Mouse (Mus musculus): Measurements from ENCODE around the gene Lrrc45. TPM values are rescaled to one million over a fixed set of nuclear protein-coding genes. Genes with fewer than 3 reads are reported as not detected.

Lrrc45 gene
- polyA plus RNA-seq (2015; fragmentation: Illumina TruSeq; extraction: RNeasy Lipid Tissue Mini Kit (QIAGEN cat#74804); ENCODE audit: low read depth, low replicate concordance): 51.5 TPM

DNA sequence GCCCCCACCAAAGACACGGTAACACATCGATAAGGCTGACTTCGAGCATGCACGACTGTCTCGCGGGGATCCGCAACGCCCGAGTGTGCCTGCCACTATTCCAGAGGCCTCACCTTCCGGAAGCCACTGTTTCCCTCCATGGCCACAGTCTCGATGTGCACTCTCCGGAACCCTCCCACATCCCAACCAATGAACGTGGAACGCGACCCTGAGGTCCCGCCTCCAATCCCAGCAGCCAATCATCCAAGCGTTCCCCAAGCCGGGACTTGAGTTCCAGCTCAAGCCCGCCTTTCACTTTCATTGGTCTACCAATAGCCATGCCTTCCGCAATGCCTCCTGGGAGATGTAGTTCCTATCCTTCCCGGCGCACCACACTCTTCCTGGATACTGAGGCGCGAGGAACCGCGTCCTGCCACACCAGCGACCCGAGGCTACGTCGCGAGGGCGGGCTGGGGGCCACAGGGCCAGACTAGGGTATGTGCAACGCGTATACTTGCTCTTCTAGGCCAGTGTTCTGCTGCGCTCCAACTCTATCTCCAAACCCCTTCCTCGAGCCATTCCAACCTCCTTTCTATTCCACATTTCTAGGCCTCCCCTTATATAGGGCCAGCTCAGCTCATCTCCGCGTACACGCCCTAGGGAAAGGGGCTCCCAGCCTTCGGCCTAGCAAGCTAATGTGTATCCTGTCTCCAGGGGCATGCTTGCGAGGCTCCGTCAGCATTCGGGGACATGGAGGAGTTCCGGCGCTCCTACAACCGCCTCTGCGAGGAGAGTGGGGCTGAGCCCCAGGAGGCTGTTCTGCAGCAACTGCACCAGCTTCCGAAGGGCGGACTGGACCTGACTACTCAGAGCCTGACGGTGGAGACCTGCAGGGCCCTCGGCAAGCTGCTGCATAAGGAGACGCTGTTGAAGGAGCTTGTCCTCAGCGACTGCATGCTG is at the start of gene Lrrc45, which contains the start of gene Cenpx:
Gene Lrrc45 (plus strand): TSS at position 346 of the 939 bp plus-strand sequence.
Gene Cenpx (minus strand): TSS at position 159 of the 939 bp plus-strand sequence.

DNA sequence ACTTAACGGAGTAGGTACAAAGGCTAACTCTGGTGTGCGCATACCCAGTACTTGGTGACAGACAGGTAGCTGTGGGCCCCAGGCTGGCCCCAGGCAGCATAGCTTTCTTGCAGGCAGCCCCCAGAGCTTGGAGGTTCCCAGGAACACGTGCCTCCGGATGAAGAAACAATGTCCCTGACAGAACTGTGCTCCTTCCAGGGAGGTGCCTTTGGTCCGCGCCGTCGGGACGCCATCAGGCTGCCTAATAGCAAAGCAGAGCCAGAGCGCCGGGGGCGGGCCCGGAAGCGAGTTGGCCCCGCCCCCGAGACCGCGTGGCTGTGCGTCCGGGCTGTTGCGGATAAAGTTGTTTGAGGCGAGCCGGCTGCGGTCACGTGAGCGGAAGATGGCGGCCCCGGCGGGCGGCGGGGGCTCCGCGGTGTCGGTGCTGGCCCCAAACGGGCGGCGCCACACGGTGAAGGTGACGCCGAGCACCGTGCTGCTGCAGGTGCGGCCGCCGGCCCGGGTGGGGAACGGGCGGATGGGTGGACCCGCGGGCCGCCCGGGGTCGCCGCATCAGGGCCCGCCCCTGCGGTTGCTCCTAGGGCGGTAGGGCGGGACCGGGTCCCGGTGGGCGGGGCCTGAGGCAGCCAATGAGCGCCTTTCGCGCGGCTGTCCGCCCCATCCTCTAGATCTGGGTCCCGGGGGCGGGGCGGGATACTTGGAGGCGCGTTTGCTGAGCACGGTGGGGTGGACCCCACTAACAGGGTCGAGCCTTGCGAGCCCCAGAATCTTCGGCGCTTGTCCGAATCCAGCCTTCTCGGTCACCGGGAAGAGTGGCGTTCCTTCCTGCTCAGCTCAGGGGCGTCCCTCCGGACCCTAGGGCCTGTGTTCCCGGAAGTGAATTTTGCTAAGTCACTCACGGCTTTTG is 40.8 kb upstream of the Lrrc45 start, which contains the start of gene Aspscr1:
Gene Aspscr1 (plus strand): TSS at position 287 of the 907 bp plus-strand sequence.

GRCm38 (mm10) chr11:120721124-120722066 is 7.7 kb downstream of the Lrrc45 start, which contains the start of gene Rac3:
Rac3 (plus strand) TSS chr11:120721470.

DNA sequence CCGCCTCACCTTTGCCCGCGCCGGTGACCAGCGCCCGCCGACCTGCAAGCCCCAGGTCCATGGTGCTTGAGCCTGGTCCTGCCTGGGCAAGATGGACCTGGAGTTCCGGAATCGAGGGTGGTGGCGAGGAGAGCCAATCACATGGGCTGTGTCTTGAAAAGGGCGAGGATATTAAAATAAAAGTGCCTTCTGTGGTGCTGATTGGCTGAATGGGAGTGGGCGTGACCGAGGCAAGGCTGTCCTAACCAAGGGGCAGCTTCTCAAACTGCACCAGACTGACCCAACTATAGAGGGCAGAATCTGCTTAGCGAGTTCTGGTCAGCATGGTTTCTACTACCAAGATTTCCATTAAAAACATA is 13.4 kb downstream of the Lrrc45 start, which contains the start of gene Dcxr:
Gene Dcxr (minus strand): TSS at position 113 of the 359 bp plus-strand sequence.

GRCm38 (mm10) chr11:120731858-120732680 is 18.3 kb downstream of the Lrrc45 start, which contains the start of gene Cbr2:
Cbr2 (minus strand) TSS chr11:120732114.

DNA sequence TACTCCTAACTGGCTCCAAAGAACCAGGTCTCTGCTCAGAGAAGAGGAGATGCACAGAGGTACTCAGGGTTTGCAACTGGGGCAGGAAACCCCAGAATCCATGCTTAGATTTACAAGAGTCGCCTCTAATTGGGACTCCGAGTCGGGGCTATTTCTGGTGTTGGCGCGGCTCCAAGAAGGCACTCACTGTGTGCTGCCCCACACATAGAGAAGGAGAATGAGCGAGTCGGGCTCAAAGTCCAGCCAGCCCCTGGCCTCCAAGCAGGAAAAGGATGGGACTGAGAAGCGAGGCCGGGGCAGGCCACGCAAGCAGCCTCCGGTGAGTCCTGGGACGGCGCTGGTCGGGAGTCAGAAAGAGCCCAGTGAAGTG is 48.9 kb downstream of the Lrrc45 start, which contains the start of gene Hmga1b:
Gene Hmga1b (plus strand): TSS at position 123 of the 370 bp plus-strand sequence.

Other genes with a start within 250 kb of the Lrrc45 start
- gene Arl16, start 246.3 kb upstream of the Lrrc45 start, polyA plus RNA-seq (2015; fragmentation: Illumina TruSeq; extraction: RNeasy Lipid Tissue Mini Kit (QIAGEN cat#74804); ENCODE audit: low read depth, low replicate concordance): 53.0 TPM
- 132 TPM for gene Mrpl12, start 229.3 kb upstream of the Lrrc45 start, polyA plus RNA-seq (2015; fragmentation: Illumina TruSeq; extraction: RNeasy Lipid Tissue Mini Kit (QIAGEN cat#74804); ENCODE audit: low read depth, low replicate concordance)
- gene Slc25a10, start 222.1 kb upstream of the Lrrc45 start, polyA plus RNA-seq (2015; fragmentation: Illumina TruSeq; extraction: RNeasy Lipid Tissue Mini Kit (QIAGEN cat#74804); ENCODE audit: low read depth, low replicate concordance): 16.9 TPM
- gene Gcgr, start 183.2 kb upstream of the Lrrc45 start, polyA plus RNA-seq (2015; fragmentation: Illumina TruSeq; extraction: RNeasy Lipid Tissue Mini Kit (QIAGEN cat#74804); ENCODE audit: low read depth, low replicate concordance): not detected
- 153 TPM for gene Mcrip1, start 164.2 kb upstream of the Lrrc45 start, polyA plus RNA-seq (2015; fragmentation: Illumina TruSeq; extraction: RNeasy Lipid Tissue Mini Kit (QIAGEN cat#74804); ENCODE audit: low read depth, low replicate concordance)
- gene Ppp1r27, start 162.8 kb upstream of the Lrrc45 start, polyA plus RNA-seq (2015; fragmentation: Illumina TruSeq; extraction: RNeasy Lipid Tissue Mini Kit (QIAGEN cat#74804); ENCODE audit: low read depth, low replicate concordance): not detected
- 124 TPM for gene P4hb, start 140.7 kb upstream of the Lrrc45 start, polyA plus RNA-seq (2015; fragmentation: Illumina TruSeq; extraction: RNeasy Lipid Tissue Mini Kit (QIAGEN cat#74804); ENCODE audit: low read depth, low replicate concordance)
- gene Arhgdia, start 132.3 kb upstream of the Lrrc45 start, polyA plus RNA-seq (2015; fragmentation: Illumina TruSeq; extraction: RNeasy Lipid Tissue Mini Kit (QIAGEN cat#74804); ENCODE audit: low read depth, low replicate concordance): 289 TPM
- gene Alyref, start 115.6 kb upstream of the Lrrc45 start, polyA plus RNA-seq (2015; fragmentation: Illumina TruSeq; extraction: RNeasy Lipid Tissue Mini Kit (QIAGEN cat#74804); ENCODE audit: low read depth, low replicate concordance): 25.6 TPM
- 98.4 TPM for gene Anapc11, start 115.5 kb upstream of the Lrrc45 start, polyA plus RNA-seq (2015; fragmentation: Illumina TruSeq; extraction: RNeasy Lipid Tissue Mini Kit (QIAGEN cat#74804); ENCODE audit: low read depth, low replicate concordance)
- not detected for gene Npb, start 105.4 kb upstream of the Lrrc45 start, polyA plus RNA-seq (2015; fragmentation: Illumina TruSeq; extraction: RNeasy Lipid Tissue Mini Kit (QIAGEN cat#74804); ENCODE audit: low read depth, low replicate concordance)
- 141 TPM for gene Pcyt2, start 96.0 kb upstream of the Lrrc45 start, polyA plus RNA-seq (2015; fragmentation: Illumina TruSeq; extraction: RNeasy Lipid Tissue Mini Kit (QIAGEN cat#74804); ENCODE audit: low read depth, low replicate concordance)
- 53.0 TPM for gene Sirt7, start 88.7 kb upstream of the Lrrc45 start, polyA plus RNA-seq (2015; fragmentation: Illumina TruSeq; extraction: RNeasy Lipid Tissue Mini Kit (QIAGEN cat#74804); ENCODE audit: low read depth, low replicate concordance)
- gene Mafg, start 80.3 kb upstream of the Lrrc45 start, polyA plus RNA-seq (2015; fragmentation: Illumina TruSeq; extraction: RNeasy Lipid Tissue Mini Kit (QIAGEN cat#74804); ENCODE audit: low read depth, low replicate concordance): 55.3 TPM
- gene Pycr1, start 70.2 kb upstream of the Lrrc45 start, polyA plus RNA-seq (2015; fragmentation: Illumina TruSeq; extraction: RNeasy Lipid Tissue Mini Kit (QIAGEN cat#74804); ENCODE audit: low read depth, low replicate concordance): 4.5 TPM
- 7.1 TPM for gene Myadml2, start 65.8 kb upstream of the Lrrc45 start, polyA plus RNA-seq (2015; fragmentation: Illumina TruSeq; extraction: RNeasy Lipid Tissue Mini Kit (QIAGEN cat#74804); ENCODE audit: low read depth, low replicate concordance)
- 3.2 TPM for gene Notum, start 52.8 kb upstream of the Lrrc45 start, polyA plus RNA-seq (2015; fragmentation: Illumina TruSeq; extraction: RNeasy Lipid Tissue Mini Kit (QIAGEN cat#74804); ENCODE audit: low read depth, low replicate concordance)
- 41.6 TPM for gene Aspscr1, start 41.0 kb upstream of the Lrrc45 start, polyA plus RNA-seq (2015; fragmentation: Illumina TruSeq; extraction: RNeasy Lipid Tissue Mini Kit (QIAGEN cat#74804); ENCODE audit: low read depth, low replicate concordance)
- gene Cenpx, start 187 bp upstream of the Lrrc45 start, polyA plus RNA-seq (2015; fragmentation: Illumina TruSeq; extraction: RNeasy Lipid Tissue Mini Kit (QIAGEN cat#74804); ENCODE audit: low read depth, low replicate concordance): 31.9 TPM
- 64.3 TPM for gene Rac3, start 7.5 kb downstream of the Lrrc45 start, polyA plus RNA-seq (2015; fragmentation: Illumina TruSeq; extraction: RNeasy Lipid Tissue Mini Kit (QIAGEN cat#74804); ENCODE audit: low read depth, low replicate concordance)
- gene Dcxr, start 13.4 kb downstream of the Lrrc45 start, polyA plus RNA-seq (2015; fragmentation: Illumina TruSeq; extraction: RNeasy Lipid Tissue Mini Kit (QIAGEN cat#74804); ENCODE audit: low read depth, low replicate concordance): 17.3 TPM
- 1.8 TPM for gene Cbr2, start 18.2 kb downstream of the Lrrc45 start, polyA plus RNA-seq (2015; fragmentation: Illumina TruSeq; extraction: RNeasy Lipid Tissue Mini Kit (QIAGEN cat#74804); ENCODE audit: low read depth, low replicate concordance)
- 97.6 TPM for gene Hmga1b, start 48.9 kb downstream of the Lrrc45 start, polyA plus RNA-seq (2015; fragmentation: Illumina TruSeq; extraction: RNeasy Lipid Tissue Mini Kit (QIAGEN cat#74804); ENCODE audit: low read depth, low replicate concordance)
- 64.7 TPM for gene Rfng, start 70.3 kb downstream of the Lrrc45 start, polyA plus RNA-seq (2015; fragmentation: Illumina TruSeq; extraction: RNeasy Lipid Tissue Mini Kit (QIAGEN cat#74804); ENCODE audit: low read depth, low replicate concordance)
- 181 TPM for gene Gps1, start 70.3 kb downstream of the Lrrc45 start, polyA plus RNA-seq (2015; fragmentation: Illumina TruSeq; extraction: RNeasy Lipid Tissue Mini Kit (QIAGEN cat#74804); ENCODE audit: low read depth, low replicate concordance)
- gene Dus1l, start 82.5 kb downstream of the Lrrc45 start, polyA plus RNA-seq (2015; fragmentation: Illumina TruSeq; extraction: RNeasy Lipid Tissue Mini Kit (QIAGEN cat#74804); ENCODE audit: low read depth, low replicate concordance): 41.4 TPM
- gene Fasn, start 110.6 kb downstream of the Lrrc45 start, polyA plus RNA-seq (2015; fragmentation: Illumina TruSeq; extraction: RNeasy Lipid Tissue Mini Kit (QIAGEN cat#74804); ENCODE audit: low read depth, low replicate concordance): 128 TPM
- gene Ccdc57, start 218.9 kb downstream of the Lrrc45 start, polyA plus RNA-seq (2015; fragmentation: Illumina TruSeq; extraction: RNeasy Lipid Tissue Mini Kit (QIAGEN cat#74804); ENCODE audit: low read depth, low replicate concordance): 7.2 TPM
- 3.1 TPM for gene Slc16a3, start 234.6 kb downstream of the Lrrc45 start, polyA plus RNA-seq (2015; fragmentation: Illumina TruSeq; extraction: RNeasy Lipid Tissue Mini Kit (QIAGEN cat#74804); ENCODE audit: low read depth, low replicate concordance)

Data from brain, adult 10 weeks (tissue).